Comparison of ENCODE assay signal across 12 mouse cellular contexts in the genomic region with DNA sequence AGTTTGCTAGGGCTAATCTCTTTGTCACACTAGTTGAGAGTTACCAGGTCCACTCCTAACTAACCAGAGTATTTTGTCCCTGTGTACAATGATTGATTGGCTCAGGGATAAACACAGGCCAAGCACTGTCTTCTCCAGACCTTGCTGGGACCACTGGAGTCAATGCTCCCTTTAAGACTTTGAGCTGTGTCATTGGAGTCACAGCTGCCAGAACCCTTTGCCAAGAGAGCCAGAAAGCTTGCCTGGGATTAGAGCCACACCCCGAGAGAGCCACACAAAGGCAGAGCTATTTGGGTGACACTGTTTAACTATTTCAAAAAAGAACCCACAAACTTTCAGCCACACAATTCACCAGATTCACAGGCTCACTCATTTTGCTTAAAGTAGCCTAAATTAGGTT. TPM values are rescaled to one million over a fixed set of nuclear protein-coding genes. Genes with fewer than 3 reads are reported as not detected.
A peak's percentile ranks its signal among the peaks of the same experiment; 100 is the strongest.
DNase-seq lines count a peak whose midpoint lies in the region; ATAC-seq and TF ChIP-seq lines count a peak whose summit lies in the region.
"Had no signal": no experiment of that assay in that cellular context is flagged by ENCODE, and none has a peak within 500 bp of the region (broad histone marks: within the 10 kb centered on the region; RNA-seq: fewer than 3 reads in every experiment).

No protein-coding gene starts in this region.

- H3K9ac ChIP-seq in hindbrain, embryonic 16.5 days (ENCODE audit: low read depth, low read length): no peak overlapping the region
- no peak overlapping the region for H3K9ac ChIP-seq in hindbrain, embryonic 13.5 days
- no peak overlapping the region for H3K9ac ChIP-seq in stomach, embryonic 14.5 days (replicated peaks; ENCODE audit: low read depth, low read length)
- H3K9ac ChIP-seq in stomach, postnatal 0 days (ENCODE audit: low read length): no peak overlapping the region
- H3K9ac ChIP-seq: hindbrain, embryonic 15.5 days; limb, embryonic 15.5 days; stomach, embryonic 15.5 days had no signal

- H3K36me3 ChIP-seq in hindbrain, embryonic 16.5 days (ENCODE audit: control insufficient read depth, insufficient read depth, low read length): no peaks in the 10 kb centered on the region
- no peaks in the 10 kb centered on the region for H3K36me3 ChIP-seq in hindbrain, embryonic 13.5 days
- no peaks in the 10 kb centered on the region for H3K36me3 ChIP-seq in stomach, embryonic 14.5 days (ENCODE audit: control insufficient read depth, insufficient read depth, low read length)
- H3K36me3 ChIP-seq in stomach, postnatal 0 days (ENCODE audit: control insufficient read depth, insufficient read depth, low read length): no peaks in the 10 kb centered on the region
- H3K36me3 ChIP-seq: hindbrain, embryonic 15.5 days; limb, embryonic 15.5 days; stomach, embryonic 15.5 days had no signal

- no peak overlapping the region for H3K4me2 ChIP-seq in hindbrain, embryonic 16.5 days (ENCODE audit: low read length)
- no peak overlapping the region for H3K4me2 ChIP-seq in hindbrain, embryonic 13.5 days
- H3K4me2 ChIP-seq in stomach, embryonic 14.5 days (replicated peaks; ENCODE audit: low read depth, low read length): no peak overlapping the region
- no peak overlapping the region for H3K4me2 ChIP-seq in stomach, postnatal 0 days (replicated peaks; ENCODE audit: low read depth)
- H3K4me2 ChIP-seq: hindbrain, embryonic 15.5 days; limb, embryonic 15.5 days; stomach, embryonic 15.5 days had no signal

- H3K27me3 ChIP-seq in hindbrain, embryonic 16.5 days (replicated peaks; ENCODE audit: control insufficient read depth, insufficient read depth, low read length): no peaks in the 10 kb centered on the region
- H3K27me3 ChIP-seq in hindbrain, embryonic 13.5 days: no peaks in the 10 kb centered on the region
- H3K27me3 ChIP-seq in stomach, embryonic 14.5 days (ENCODE audit: control insufficient read depth, insufficient read depth, low read length): no peaks in the 10 kb centered on the region
- H3K27me3 ChIP-seq in stomach, postnatal 0 days (ENCODE audit: control insufficient read depth, insufficient read depth, low read length): no peaks in the 10 kb centered on the region
- H3K27me3 ChIP-seq: hindbrain, embryonic 15.5 days; limb, embryonic 15.5 days; stomach, embryonic 15.5 days had no signal

- peak; percentile 74 for ATAC-seq in hindbrain, embryonic 16.5 days
- no peak for ATAC-seq in hindbrain, embryonic 13.5 days (ENCODE audit: low FRiP score)
- ATAC-seq in stomach, embryonic 14.5 days (ENCODE audit: insufficient number of reproducible peaks, insufficient read depth, low FRiP score, low read depth): peak; percentile 28; the same call in 1 of the 2 replicates
- ATAC-seq in stomach, postnatal 0 days (ENCODE audit: low FRiP score, low TSS enrichment): no peak

- TF ChIP-seq EP300 in stomach, postnatal 0 days (optimal IDR thresholded peaks at IDR 0.05): no peak

- no peak overlapping the region for H3K4me3 ChIP-seq in hindbrain, embryonic 16.5 days (ENCODE audit: low read length)
- no peak overlapping the region for H3K4me3 ChIP-seq in hindbrain, embryonic 13.5 days
- H3K4me3 ChIP-seq in stomach, embryonic 14.5 days (ENCODE audit: low read depth, low read length): no peak overlapping the region
- no peak overlapping the region for H3K4me3 ChIP-seq in stomach, postnatal 0 days (ENCODE audit: low read depth, low read length)
- H3K4me3 ChIP-seq: hindbrain, embryonic 15.5 days; limb, embryonic 15.5 days; stomach, embryonic 15.5 days had no signal

- no peak overlapping the region for H3K27ac ChIP-seq in hindbrain, embryonic 16.5 days (ENCODE audit: low read depth, low read length)
- no peak overlapping the region for H3K27ac ChIP-seq in hindbrain, embryonic 13.5 days
- no peak overlapping the region for H3K27ac ChIP-seq in stomach, embryonic 14.5 days (ENCODE audit: low read length)
- H3K27ac ChIP-seq in stomach, postnatal 0 days (replicated peaks): no peak overlapping the region
- H3K27ac ChIP-seq: hindbrain, embryonic 15.5 days; limb, embryonic 15.5 days; stomach, embryonic 15.5 days had no signal

- no peak for DNase-seq in stomach, postnatal 0 days (ENCODE audit: low spot score)
- peak; percentile 41 to 69 for DNase-seq in heart, adult 9 months (ENCODE audit: low spot score in 2 of 2)
- no peak for DNase-seq in urinary bladder, postnatal 10 days (ENCODE audit: low spot score)
- DNase-seq in thymus, postnatal 10 days (ENCODE audit: low spot score in 2 of 2): no peak
- DNase-seq: adrenal gland, adult 8-10 months; cerebellum, adult 9-11 months had no signal

- H3K4me1 ChIP-seq in hindbrain, embryonic 16.5 days (ENCODE audit: control insufficient read depth, insufficient read depth, low read depth, low read length): no peaks in the 10 kb centered on the region
- no peaks in the 10 kb centered on the region for H3K4me1 ChIP-seq in hindbrain, embryonic 13.5 days (replicated peaks)
- no peaks in the 10 kb centered on the region for H3K4me1 ChIP-seq in stomach, embryonic 14.5 days (ENCODE audit: control insufficient read depth, insufficient read depth, low read length)
- no peaks in the 10 kb centered on the region for H3K4me1 ChIP-seq in stomach, postnatal 0 days (replicated peaks; ENCODE audit: control insufficient read depth, insufficient read depth)
- H3K4me1 ChIP-seq: hindbrain, embryonic 15.5 days; limb, embryonic 15.5 days; stomach, embryonic 15.5 days had no signal

- no peak for TF ChIP-seq CTCF in stomach, postnatal 0 days (IDR thresholded peaks at IDR 0.05; ENCODE audit: low read depth)

- 44% methylated on average over 1 of the region's 1 CpGs for WGBS in hindbrain, embryonic 16.5 days
- 64% methylated on average over 1 of the region's 1 CpGs for WGBS in hindbrain, embryonic 13.5 days
- WGBS in stomach, embryonic 14.5 days: 35% methylated on average over 1 of the region's 1 CpGs
- 32% methylated on average over 1 of the region's 1 CpGs for WGBS in stomach, postnatal 0 days

- H3K9me3 ChIP-seq in hindbrain, embryonic 16.5 days (ENCODE audit: control insufficient read depth, low read length): no peaks in the 10 kb centered on the region
- H3K9me3 ChIP-seq in hindbrain, embryonic 13.5 days: no peaks in the 10 kb centered on the region
- no peaks in the 10 kb centered on the region for H3K9me3 ChIP-seq in stomach, embryonic 14.5 days (ENCODE audit: control insufficient read depth, low read depth, low read length)
- no peaks in the 10 kb centered on the region for H3K9me3 ChIP-seq in stomach, postnatal 0 days (ENCODE audit: control insufficient read depth, low read length)
- H3K9me3 ChIP-seq: hindbrain, embryonic 15.5 days; limb, embryonic 15.5 days; stomach, embryonic 15.5 days had no signal

RNA-seq across cellular contexts. Expression of a gene that starts 23.3 kb away (rescaled TPM):
- polyA plus RNA-seq in hindbrain, embryonic 16.5 days (2015; fragmentation: Nextera tagmentation; extraction: Ambion mirVana): 25.2 and 35.1 TPM in 2 replicates
- polyA plus RNA-seq in hindbrain, embryonic 13.5 days (2015; fragmentation: Nextera tagmentation; extraction: Ambion mirVana): 21.4 and 21.9 TPM in 2 replicates
- 14.4 and 15.2 TPM in 2 replicates for polyA plus RNA-seq in stomach, embryonic 14.5 days (2014; fragmentation: Nextera tagmentation; extraction: Ambion mirVana)
- 19.1 and 19.7 TPM in 2 replicates for polyA plus RNA-seq in stomach, postnatal 0 days (2015; fragmentation: Nextera tagmentation; extraction: Ambion mirVana)

Comparison
In these comparisons a context has a peak if more than half of its experiments do, and no peak if none do; other contexts are left out.
1. ATAC-seq: peak in hindbrain, embryonic 16.5 days (single experiment) and stomach, embryonic 14.5 days (single experiment); none in hindbrain, embryonic 13.5 days (single experiment) and stomach, postnatal 0 days (single experiment).
2. DNase-seq: peak in heart, adult 9 months (2 of 2); none in stomach, postnatal 0 days (single experiment), urinary bladder, postnatal 10 days (single experiment) and thymus, postnatal 10 days (0 of 2).